Mouse (Mus musculus): Measurements from ENCODE around the gene Mrpl53. TPM values are rescaled to one million over a fixed set of nuclear protein-coding genes. Genes with fewer than 3 reads are reported as not detected.

The Mrpl53 gene
- polyA plus RNA-seq, 1 experiment from 2014 or later = 139 TPM

- H3K4me1 ChIP-seq (ENCODE audit: control insufficient read depth, insufficient read depth, low read length) = peaks cover 14% of the 10 kb centered on the region
- under 1% methylated on average over 23 of the region's 24 CpGs for WGBS
- no peak overlapping the region for H3K27ac ChIP-seq (ENCODE audit: low read depth, low read length)
- peak; percentile 40; the same call in 1 of the 2 replicates for ATAC-seq (ENCODE audit: low FRiP score, low TSS enrichment)
- no peak overlapping the region for H3K4me2 ChIP-seq (replicated peaks; ENCODE audit: low read depth, low read length)
- no peaks in the 10 kb centered on the region for H3K36me3 ChIP-seq (ENCODE audit: control insufficient read depth, insufficient read depth, low read length)
- no peaks in the 10 kb centered on the region for H3K9me3 ChIP-seq (ENCODE audit: control insufficient read depth, low read length)
- peak overlapping the region; percentile 33 for H3K4me3 ChIP-seq (ENCODE audit: low read length)
- no peak overlapping the region for H3K9ac ChIP-seq (ENCODE audit: low read depth, low read length)
- peaks cover 88% of the 10 kb centered on the region for H3K27me3 ChIP-seq (ENCODE audit: control insufficient read depth, insufficient read depth, low read length)
Observed at GRCm38 (mm10) chr6:83071220-83071619, 37.6 kb upstream of the Mrpl53 start.

- Histone ChIP-seq H3K27ac (ENCODE audit: low read depth, low read length) (no peak overlapping the region), H3K9ac (ENCODE audit: low read depth, low read length) (no peak overlapping the region), H3K4me2 (replicated peaks; ENCODE audit: low read depth, low read length) (no peak overlapping the region), H3K9me3 (ENCODE audit: control insufficient read depth, low read length) (no peaks in the 10 kb centered on the region), H3K27me3 (ENCODE audit: control insufficient read depth, insufficient read depth, low read length) (peaks cover 52% of the 10 kb centered on the region), H3K4me3 (ENCODE audit: low read length) (no peak overlapping the region), H3K4me1 (ENCODE audit: control insufficient read depth, insufficient read depth, low read length) (peaks cover 19% of the 10 kb centered on the region), H3K36me3 (ENCODE audit: control insufficient read depth, insufficient read depth, low read length) (peaks cover 3% of the 10 kb centered on the region; the same call in 1 of the 2 replicates)
- ATAC-seq (ENCODE audit: low FRiP score, low TSS enrichment) = no peak
- WGBS = 35% methylated on average over 2 of the region's 2 CpGs
Observed at GRCm38 (mm10) chr6:83074979-83075378, 33.9 kb upstream of the Mrpl53 start.

GRCm38 (mm10) chr6:83077630-83078323, 31.1 kb upstream of the Mrpl53 start, which contains the start of gene Pcgf1:
Gene Pcgf1, plus strand, starts transcription at chr6:83077869.
- H3K9me3 ChIP-seq (ENCODE audit: control insufficient read depth, low read length) = no peaks in the 10 kb centered on the region
- peaks cover 26% of the 10 kb centered on the region for H3K27me3 ChIP-seq (ENCODE audit: control insufficient read depth, insufficient read depth, low read length)
- under 1% methylated on average over 53 of the region's 54 CpGs for WGBS
- H3K4me3 ChIP-seq (ENCODE audit: low read length) = peak within 1 kb of the TSS; percentile 75
- H3K9ac ChIP-seq (ENCODE audit: low read depth, low read length) = peak within 1 kb of the TSS; percentile 87
- H3K4me1 ChIP-seq (ENCODE audit: control insufficient read depth, insufficient read depth, low read length) = peaks cover 11% of the 10 kb centered on the region
- peak within 1 kb of the TSS; percentile 85 for H3K27ac ChIP-seq (ENCODE audit: low read depth, low read length)
- H3K36me3 ChIP-seq (ENCODE audit: control insufficient read depth, insufficient read depth, low read length) = peaks cover 16% of the 10 kb centered on the region
- H3K4me2 ChIP-seq (replicated peaks; ENCODE audit: low read depth, low read length) = peak within 1 kb of the TSS; percentile 97
- ATAC-seq (ENCODE audit: low FRiP score, low TSS enrichment) = peak; percentile 75

GRCm38 (mm10) chr6:83078324-83078858, 30.4 kb upstream of the Mrpl53 start:
- peak overlapping the region; percentile 85 for H3K27ac ChIP-seq (ENCODE audit: low read depth, low read length)
- H3K9ac ChIP-seq (ENCODE audit: low read depth, low read length) = peak overlapping the region; percentile 87
- H3K36me3 ChIP-seq (ENCODE audit: control insufficient read depth, insufficient read depth, low read length) = peaks cover 18% of the 10 kb centered on the region
- H3K27me3 ChIP-seq (ENCODE audit: control insufficient read depth, insufficient read depth, low read length) = peaks cover 22% of the 10 kb centered on the region
- peak; percentile 91 for ATAC-seq (ENCODE audit: low FRiP score, low TSS enrichment)
- peaks cover 11% of the 10 kb centered on the region for H3K4me1 ChIP-seq (ENCODE audit: control insufficient read depth, insufficient read depth, low read length)
- H3K9me3 ChIP-seq (ENCODE audit: control insufficient read depth, low read length) = no peaks in the 10 kb centered on the region
- peak overlapping the region; percentile 97 for H3K4me2 ChIP-seq (replicated peaks; ENCODE audit: low read depth, low read length)
- peak overlapping the region; percentile 75 for H3K4me3 ChIP-seq (ENCODE audit: low read length)
- WGBS = under 1% methylated on average over 46 of the region's 46 CpGs

GRCm38 (mm10) chr6:83080210-83080609, 28.6 kb upstream of the Mrpl53 start:
- H3K27ac ChIP-seq (ENCODE audit: low read depth, low read length) = no peak overlapping the region
- peaks cover 18% of the 10 kb centered on the region for H3K36me3 ChIP-seq (ENCODE audit: control insufficient read depth, insufficient read depth, low read length)
- H3K9me3 ChIP-seq (ENCODE audit: control insufficient read depth, low read length) = no peaks in the 10 kb centered on the region
- ATAC-seq (ENCODE audit: low FRiP score, low TSS enrichment) = no peak
- no peak overlapping the region for H3K4me3 ChIP-seq (ENCODE audit: low read length)
- WGBS = 92% methylated on average over 5 of the region's 5 CpGs
- no peak overlapping the region for H3K4me2 ChIP-seq (replicated peaks; ENCODE audit: low read depth, low read length)
- peaks cover 23% of the 10 kb centered on the region for H3K4me1 ChIP-seq (ENCODE audit: control insufficient read depth, insufficient read depth, low read length)
- 0 out of 2 replicates have a peak overlapping the region, but pooled peaks have one; percentile 2 for H3K9ac ChIP-seq (ENCODE audit: low read depth, low read length)
- H3K27me3 ChIP-seq (ENCODE audit: control insufficient read depth, insufficient read depth, low read length) = peaks cover 9% of the 10 kb centered on the region

GRCm38 (mm10) chr6:83083497-83083896, 25.3 kb upstream of the Mrpl53 start:
- H3K9ac ChIP-seq (ENCODE audit: low read depth, low read length) = no peak overlapping the region
- H3K9me3 ChIP-seq (ENCODE audit: control insufficient read depth, low read length) = no peaks in the 10 kb centered on the region
- H3K36me3 ChIP-seq (ENCODE audit: control insufficient read depth, insufficient read depth, low read length) = peaks cover 18% of the 10 kb centered on the region
- no peak for ATAC-seq (ENCODE audit: low FRiP score, low TSS enrichment)
- H3K4me2 ChIP-seq (replicated peaks; ENCODE audit: low read depth, low read length) = no peak overlapping the region
- H3K27ac ChIP-seq (ENCODE audit: low read depth, low read length) = no peak overlapping the region
- H3K4me1 ChIP-seq (ENCODE audit: control insufficient read depth, insufficient read depth, low read length) = peaks cover 48% of the 10 kb centered on the region
- H3K4me3 ChIP-seq (ENCODE audit: low read length) = no peak overlapping the region
- peaks cover 23% of the 10 kb centered on the region; the same call in 1 of the 2 replicates for H3K27me3 ChIP-seq (ENCODE audit: control insufficient read depth, insufficient read depth, low read length)
- whole genome bisulfite sequencing = 13% methylated on average over 5 of the region's 5 CpGs

- Histone ChIP-seq H3K4me3 (ENCODE audit: low read length) (no peak overlapping the region), H3K9ac (ENCODE audit: low read depth, low read length) (0 out of 2 replicates have a peak overlapping the region, but pooled peaks have one; percentile 1), H3K9me3 (ENCODE audit: control insufficient read depth, low read length) (no peaks in the 10 kb centered on the region), H3K4me2 (replicated peaks; ENCODE audit: low read depth, low read length) (peak overlapping the region; percentile 21), H3K27me3 (ENCODE audit: control insufficient read depth, insufficient read depth, low read length) (peaks cover 27% of the 10 kb centered on the region; the same call in 1 of the 2 replicates), H3K4me1 (ENCODE audit: control insufficient read depth, insufficient read depth, low read length) (peaks cover 41% of the 10 kb centered on the region), H3K36me3 (ENCODE audit: control insufficient read depth, insufficient read depth, low read length) (peaks cover 18% of the 10 kb centered on the region), H3K27ac (ENCODE audit: low read depth, low read length) (peak overlapping the region; percentile 44; the same call in 1 of the 2 replicates)
- 6% methylated on average over 6 of the region's 6 CpGs for WGBS
- ATAC-seq (ENCODE audit: low FRiP score, low TSS enrichment) = peak; percentile 43
Observed at GRCm38 (mm10) chr6:83084477-83084876, 24.4 kb upstream of the Mrpl53 start.

- H3K27me3 ChIP-seq (ENCODE audit: control insufficient read depth, insufficient read depth, low read length) = peaks cover 27% of the 10 kb centered on the region; the same call in 1 of the 2 replicates
- peak within 1 kb of the TSS; percentile 49 for H3K4me2 ChIP-seq (replicated peaks; ENCODE audit: low read depth, low read length)
- peaks cover 37% of the 10 kb centered on the region for H3K4me1 ChIP-seq (ENCODE audit: control insufficient read depth, insufficient read depth, low read length)
- H3K27ac ChIP-seq (ENCODE audit: low read depth, low read length) = no peak within 1 kb of the TSS
- no peaks in the 10 kb centered on the region for H3K9me3 ChIP-seq (ENCODE audit: control insufficient read depth, low read length)
- peaks cover 2% of the 10 kb centered on the region; the same call in 1 of the 2 replicates for H3K36me3 ChIP-seq (ENCODE audit: control insufficient read depth, insufficient read depth, low read length)
- peak within 1 kb of the TSS; percentile 33 for H3K4me3 ChIP-seq (ENCODE audit: low read length)
- WGBS = 2% methylated on average over 42 of the region's 42 CpGs
- H3K9ac ChIP-seq (ENCODE audit: low read depth, low read length) = peak within 1 kb of the TSS; percentile 45; the same call in 1 of the 2 replicates
- ATAC-seq (ENCODE audit: low FRiP score, low TSS enrichment) = peak; percentile 28; the same call in 1 of the 2 replicates
Observed at GRCm38 (mm10) chr6:83086121-83087035, 22.5 kb upstream of the Mrpl53 start, which contains the start of gene Lbx2. Gene Lbx2, plus strand, starts transcription at chr6:83086367.

Data from kidney, embryonic 14.5 days (tissue).